Mouse (Mus musculus) kidney, embryonic 16.5 days (tissue): ENCODE data around the gene Ift43. TPM values are rescaled to one million over a fixed set of nuclear protein-coding genes. Genes with fewer than 3 reads are reported as not detected.

Experiments used
- ATAC-seq: fragments of 200-750 bp; cut with Nextera tagmentation; 2 replicates; pipeline ENCODE4 v1.8.0; 2017; ENCODE audit warnings: moderate TSS enrichment; ENCODE audit not compliant: low FRiP score, low TSS enrichment
- H3K27ac ChIP-seq: fragments of 300-500 bp; sonication (generic); 2 replicates; pipeline ENCODE4 v1.5.1; 2014; ENCODE audit warnings: low read length
- H3K27me3 ChIP-seq: fragments of 300-500 bp; sonication (generic); 2 replicates; pipeline ENCODE4 v1.6.1; 2014; ENCODE audit warnings: low read length, control low read depth, mixed read lengths; ENCODE audit not compliant: insufficient read depth
- H3K36me3 ChIP-seq: fragments of 300-500 bp; sonication (generic); 2 replicates; pipeline ENCODE4 v1.6.1; 2014; ENCODE audit warnings: low read length, control low read depth, mixed read lengths; ENCODE audit not compliant: insufficient read depth
- H3K4me1 ChIP-seq: fragments of 300-500 bp; sonication (generic); 2 replicates; pipeline ENCODE4 v1.6.1; 2014; ENCODE audit warnings: low read length, control low read depth, mixed read lengths; ENCODE audit not compliant: insufficient read depth
- H3K4me2 ChIP-seq: fragments of 300-500 bp; sonication (generic); replicated peaks from 2 replicates; pipeline ENCODE4 v1.6.1; 2014; ENCODE audit warnings: low read depth, low read length
- H3K4me3 ChIP-seq: fragments of 300-500 bp; sonication (generic); 2 replicates; pipeline ENCODE4 v1.5.1; 2014; ENCODE audit warnings: mild to moderate bottlenecking, low read length
- H3K9ac ChIP-seq: fragments of 300-500 bp; sonication (generic); replicated peaks from 2 replicates; pipeline ENCODE4 v1.6.1; 2014; ENCODE audit warnings: low read length
- H3K9me3 ChIP-seq: fragments of 300-500 bp; sonication (generic); 2 replicates; pipeline ENCODE4 v1.6.1; 2016; ENCODE audit warnings: low read length, control low read depth
- WGBS: fragments of 180-500 bp; shearing (Covaris S2); extraction: QIAGEN DNeasy Blood & Tissue Kit; methylation state at CpG from one replicate; pipeline ENCODE4 v1.1.7; 2014; 5-methylcytosine and 5-hydroxymethylcytosine counted together
- polyA plus RNA-seq: library from polyadenylated mRNA; unstranded; fragments of >200 nt; fragmentation: Nextera tagmentation; extraction: Ambion mirVana; gene quantifications from 2 replicates; pipeline ENCODE4 v1.2.1, GENCODE M21; 2015

The Ift43 gene
- polyA plus RNA-seq, result 74.7 and 76.7 TPM in 2 replicates

DNA sequence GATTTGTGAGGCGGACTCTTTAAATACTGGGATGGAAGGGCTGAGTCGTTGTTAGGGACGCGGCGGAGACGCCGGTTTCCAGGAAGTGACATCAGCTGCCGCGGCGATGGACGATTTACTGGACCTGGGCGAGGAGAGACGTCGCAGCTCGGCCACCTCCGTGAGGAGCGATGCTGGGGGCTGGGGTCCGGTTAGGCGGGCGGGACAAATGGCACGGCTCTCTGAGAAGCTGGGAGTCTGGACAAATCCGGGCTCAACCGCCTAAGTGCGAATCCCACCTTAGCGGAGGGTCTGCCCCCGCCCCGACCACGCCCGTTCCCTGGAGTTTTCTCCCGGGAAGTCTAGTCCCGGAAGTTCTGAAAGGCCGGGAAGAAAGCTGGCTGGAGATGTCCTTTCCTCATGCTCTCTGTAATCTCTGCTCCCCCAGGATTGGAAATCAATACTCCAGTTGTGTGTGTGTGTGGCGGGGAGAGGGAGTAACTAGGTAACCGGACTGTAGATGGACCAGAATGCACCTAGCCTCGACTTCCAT is at the start of gene Ift43:
Gene Ift43 (plus strand): TSS at position 61 of the 532 bp plus-strand sequence.
- no peak within 1 kb of the TSS for H3K27ac ChIP-seq
- H3K9ac ChIP-seq, result peak within 1 kb of the TSS; percentile 67
- H3K4me3 ChIP-seq, result peak within 1 kb of the TSS; percentile 68
- WGBS, result under 1% methylated on average over 35 of the region's 35 CpGs
- no peaks in the 10 kb centered on the region for H3K9me3 ChIP-seq
- H3K36me3 ChIP-seq, result no peaks in the 10 kb centered on the region
- H3K4me2 ChIP-seq, result peak within 1 kb of the TSS; percentile 59
- peak; percentile 55 for ATAC-seq
- 0 out of 2 replicates have a peak, but pooled peaks cover 4% of the 10 kb centered on the region for H3K27me3 ChIP-seq
- peaks cover 17% of the 10 kb centered on the region for H3K4me1 ChIP-seq

DNA sequence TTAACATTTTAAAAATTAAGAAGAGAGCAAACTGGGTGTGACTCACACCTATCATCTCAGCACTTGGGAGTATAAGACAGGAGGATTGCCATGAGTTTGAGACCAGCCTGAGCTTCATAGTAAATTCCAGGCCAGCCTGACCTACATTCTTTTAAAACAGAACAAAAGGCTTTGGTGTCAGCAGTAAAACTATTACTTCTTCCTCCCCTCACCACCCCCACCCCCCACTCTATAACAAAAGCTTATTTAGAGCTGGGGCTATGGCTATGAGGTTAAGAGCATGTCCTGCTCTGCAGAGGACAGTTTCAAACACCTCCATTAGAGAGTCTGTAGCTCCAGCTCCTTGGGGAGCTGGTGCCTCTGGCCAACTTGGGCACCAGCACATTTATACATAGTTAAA is 46.8 kb upstream of the Ift43 start:
- Histone ChIP-seq H3K36me3 (no peaks in the 10 kb centered on the region), H3K4me3 (no peak overlapping the region), H3K27me3 (no peaks in the 10 kb centered on the region), H3K9me3 (no peaks in the 10 kb centered on the region), H3K27ac (no peak overlapping the region), H3K9ac (no peak overlapping the region), H3K4me1 (peaks cover 24% of the 10 kb centered on the region), H3K4me2 (no peak overlapping the region)
- no peak for ATAC-seq

DNA sequence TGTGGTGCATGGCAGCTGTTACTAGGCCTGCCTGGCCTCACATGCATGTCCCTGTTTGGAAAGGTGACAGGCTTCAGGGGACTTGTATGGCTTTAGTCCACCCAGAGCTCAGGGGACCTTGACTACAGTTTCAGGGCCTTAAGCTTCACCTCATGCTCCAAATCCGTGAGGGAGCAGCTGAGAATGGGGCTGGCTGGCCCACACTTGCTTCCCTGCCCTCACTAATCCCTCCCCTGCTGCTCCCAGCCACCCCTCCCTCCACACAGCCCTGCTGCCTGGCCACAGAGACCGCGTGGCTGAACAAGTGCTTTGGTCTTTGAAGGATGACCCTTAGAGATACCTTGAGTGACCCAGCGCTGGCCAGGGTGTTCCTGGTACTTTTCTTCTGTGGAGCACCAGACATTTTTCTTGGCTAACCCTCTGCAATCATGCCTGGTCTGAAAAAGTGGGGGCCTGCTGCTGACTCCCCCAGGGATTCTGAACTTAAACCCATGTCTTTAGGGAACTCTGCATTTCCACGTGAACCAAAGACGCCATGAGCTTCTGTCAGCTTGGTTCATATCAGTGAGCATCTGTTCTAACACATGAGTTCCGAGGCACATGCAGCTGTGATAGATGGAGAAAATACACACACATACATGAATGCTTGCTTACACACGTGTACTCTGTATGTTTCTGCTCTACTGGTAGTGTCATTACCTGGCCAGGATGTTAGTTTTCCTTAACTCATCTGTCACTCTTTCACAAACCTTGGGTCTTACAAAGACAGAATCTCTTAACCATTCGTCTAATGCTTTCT is 45.8 kb upstream of the Ift43 start:
- Histone ChIP-seq H3K36me3 (no peaks in the 10 kb centered on the region), H3K9ac (no peak overlapping the region), H3K27ac (peak overlapping the region; percentile 58), H3K9me3 (no peaks in the 10 kb centered on the region), H3K4me1 (peaks cover 24% of the 10 kb centered on the region), H3K4me2 (no peak overlapping the region), H3K27me3 (no peaks in the 10 kb centered on the region), H3K4me3 (no peak overlapping the region)
- ATAC-seq, result no peak
- WGBS, result 32% methylated on average over 9 of the region's 9 CpGs

DNA sequence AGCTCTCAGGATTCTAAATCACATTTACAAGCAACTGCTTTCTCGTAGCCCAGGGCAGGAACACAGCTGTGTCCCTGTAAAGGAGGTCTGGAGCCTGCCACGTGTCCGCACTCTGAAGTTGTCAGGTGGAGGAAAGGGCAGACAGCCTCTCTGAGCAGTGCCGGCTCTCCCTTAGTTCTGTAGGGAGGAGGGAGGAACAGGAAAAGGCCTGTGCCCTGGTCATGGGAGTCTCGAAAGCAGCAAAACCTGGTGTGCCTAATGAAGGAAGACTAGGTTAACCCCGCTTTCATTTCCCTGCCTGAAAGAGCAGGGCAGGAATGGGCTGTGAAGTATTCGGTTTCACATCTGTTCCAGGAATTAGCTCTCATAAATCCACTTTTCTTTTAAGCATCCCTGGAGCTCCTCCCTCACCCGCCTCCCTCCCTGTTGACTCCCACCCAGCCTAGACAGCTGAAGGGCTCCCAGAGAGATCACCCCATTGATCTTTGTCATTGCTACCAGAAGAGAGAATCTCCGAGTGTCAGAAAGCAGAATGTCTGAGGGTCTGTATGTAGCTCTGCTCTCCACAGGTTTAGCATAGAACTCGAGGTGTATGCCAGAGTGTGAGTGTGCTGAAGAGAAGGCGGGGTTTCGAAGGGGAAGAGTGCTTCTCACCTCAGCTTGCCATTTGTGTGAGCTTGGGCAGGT is 45.0 kb upstream of the Ift43 start:
- Histone ChIP-seq H3K27ac (peak overlapping the region; percentile 58), H3K4me3 (no peak overlapping the region), H3K4me1 (peaks cover 24% of the 10 kb centered on the region), H3K9ac (no peak overlapping the region), H3K36me3 (no peaks in the 10 kb centered on the region), H3K9me3 (no peaks in the 10 kb centered on the region), H3K27me3 (no peaks in the 10 kb centered on the region), H3K4me2 (no peak overlapping the region; the same call in 1 of the 2 replicates)
- WGBS, result 12% methylated on average over 12 of the region's 12 CpGs
- ATAC-seq, result peak; percentile 95

DNA sequence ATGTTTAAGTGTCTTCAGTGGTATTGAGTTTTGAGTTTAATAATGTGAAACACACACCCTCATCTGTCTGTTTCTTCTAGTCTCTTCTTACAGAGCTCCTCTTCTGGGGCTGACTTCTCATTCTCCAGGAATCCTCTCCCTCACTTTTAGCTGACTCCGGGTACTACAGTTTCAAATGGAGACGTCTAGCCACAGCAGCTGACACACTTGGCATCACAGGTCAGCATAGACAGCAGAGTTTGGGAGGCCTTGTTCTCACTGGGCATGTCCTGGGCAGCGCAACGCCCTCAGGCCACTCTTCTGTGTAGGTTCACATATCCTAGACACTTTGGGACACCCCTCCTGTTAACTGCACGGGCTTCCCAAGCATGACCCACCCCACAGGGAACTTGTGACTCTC is 43.3 kb upstream of the Ift43 start:
- Histone ChIP-seq H3K36me3 (peaks cover 3% of the 10 kb centered on the region), H3K9me3 (peaks cover 9% of the 10 kb centered on the region; the same call in 1 of the 2 replicates), H3K27ac (no peak overlapping the region), H3K4me2 (no peak overlapping the region), H3K9ac (no peak overlapping the region), H3K4me1 (peaks cover 23% of the 10 kb centered on the region), H3K4me3 (no peak overlapping the region), H3K27me3 (no peaks in the 10 kb centered on the region)
- no peak for ATAC-seq
- WGBS, result 58% methylated on average over 5 of the region's 5 CpGs

DNA sequence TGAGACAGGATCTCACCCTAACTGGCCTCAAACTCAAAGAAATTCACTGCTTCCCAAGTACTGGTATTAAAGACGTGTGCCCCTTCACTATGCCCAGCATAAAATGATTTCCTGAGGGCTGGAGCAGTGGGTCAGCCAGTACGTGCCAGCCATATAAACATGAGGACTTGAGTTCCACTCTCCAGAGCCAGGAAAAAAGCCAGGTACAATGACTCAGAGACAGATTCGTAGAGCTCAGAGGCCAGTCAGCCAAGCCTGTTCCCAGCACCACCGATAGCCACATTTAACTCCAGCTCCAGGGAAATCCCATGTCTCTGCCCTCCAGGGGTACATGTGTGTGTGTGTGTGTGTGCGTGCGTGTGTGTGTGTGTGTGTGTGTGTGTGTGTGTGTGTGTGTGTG is 42.6 kb upstream of the Ift43 start:
- H3K4me2 ChIP-seq, result no peak overlapping the region
- H3K4me3 ChIP-seq, result no peak overlapping the region
- ATAC-seq, result no peak
- H3K27ac ChIP-seq, result no peak overlapping the region
- no peaks in the 10 kb centered on the region for H3K27me3 ChIP-seq
- H3K4me1 ChIP-seq, result peaks cover 20% of the 10 kb centered on the region
- peaks cover 3% of the 10 kb centered on the region for H3K36me3 ChIP-seq
- no peak overlapping the region for H3K9ac ChIP-seq
- peaks cover 9% of the 10 kb centered on the region; the same call in 1 of the 2 replicates for H3K9me3 ChIP-seq
- WGBS, result 89% methylated on average over 6 of the region's 6 CpGs

DNA sequence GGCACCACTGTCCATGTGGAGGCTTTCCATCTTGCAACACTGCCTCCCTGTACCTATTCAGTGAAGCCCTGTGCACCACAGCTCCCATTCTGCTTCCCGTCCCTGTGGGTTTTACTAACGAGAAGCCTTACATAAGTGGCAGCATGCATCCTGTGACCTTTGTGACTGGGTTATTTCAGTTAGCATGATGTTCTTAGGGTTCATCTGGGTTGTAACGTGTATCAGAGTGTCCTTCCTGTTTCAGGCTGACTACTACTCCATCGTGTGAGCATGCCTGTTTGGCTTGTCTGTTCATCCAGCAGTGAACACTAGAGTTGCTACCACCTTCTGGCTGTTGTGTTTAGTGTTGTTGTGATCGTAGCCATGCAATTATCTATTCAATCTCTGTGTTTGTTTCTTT is 36.2 kb upstream of the Ift43 start:
- no peak overlapping the region for H3K27ac ChIP-seq
- H3K4me1 ChIP-seq, result peaks cover 5% of the 10 kb centered on the region; the same call in 1 of the 2 replicates
- ATAC-seq, result no peak
- 83% methylated on average over 5 of the region's 5 CpGs for WGBS
- no peak overlapping the region for H3K4me2 ChIP-seq
- H3K4me3 ChIP-seq, result no peak overlapping the region
- H3K9me3 ChIP-seq, result peaks cover 9% of the 10 kb centered on the region; the same call in 1 of the 2 replicates
- H3K27me3 ChIP-seq, result no peaks in the 10 kb centered on the region
- no peak overlapping the region for H3K9ac ChIP-seq
- peaks cover 3% of the 10 kb centered on the region for H3K36me3 ChIP-seq

DNA sequence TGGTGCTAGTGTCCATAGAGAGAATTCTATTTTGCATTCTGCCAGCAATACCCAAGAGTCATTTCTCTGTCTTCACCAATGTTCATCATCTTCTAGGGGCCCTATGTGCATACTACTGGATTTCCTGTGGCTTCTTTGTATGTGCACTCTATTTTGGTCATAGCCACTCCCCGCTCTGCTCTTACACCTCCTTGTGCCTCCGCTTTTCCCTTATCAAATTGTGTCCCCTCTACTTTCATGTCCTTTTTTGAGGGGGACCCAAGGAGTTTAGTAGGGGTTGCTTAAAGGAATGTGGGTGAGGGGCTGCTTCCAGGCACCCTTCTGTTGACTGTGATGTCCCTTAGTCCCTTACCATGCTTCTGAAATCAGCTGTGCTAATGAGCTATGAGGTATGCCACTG is 35.6 kb upstream of the Ift43 start:
- Histone ChIP-seq H3K27ac (no peak overlapping the region), H3K9me3 (peaks cover 9% of the 10 kb centered on the region; the same call in 1 of the 2 replicates), H3K4me3 (no peak overlapping the region), H3K4me2 (no peak overlapping the region), H3K36me3 (peaks cover 3% of the 10 kb centered on the region), H3K4me1 (peaks cover 5% of the 10 kb centered on the region; the same call in 1 of the 2 replicates), H3K9ac (no peak overlapping the region), H3K27me3 (no peaks in the 10 kb centered on the region)
- ATAC-seq, result no peak
- WGBS, result 98% methylated on average over 2 of the region's 2 CpGs

DNA sequence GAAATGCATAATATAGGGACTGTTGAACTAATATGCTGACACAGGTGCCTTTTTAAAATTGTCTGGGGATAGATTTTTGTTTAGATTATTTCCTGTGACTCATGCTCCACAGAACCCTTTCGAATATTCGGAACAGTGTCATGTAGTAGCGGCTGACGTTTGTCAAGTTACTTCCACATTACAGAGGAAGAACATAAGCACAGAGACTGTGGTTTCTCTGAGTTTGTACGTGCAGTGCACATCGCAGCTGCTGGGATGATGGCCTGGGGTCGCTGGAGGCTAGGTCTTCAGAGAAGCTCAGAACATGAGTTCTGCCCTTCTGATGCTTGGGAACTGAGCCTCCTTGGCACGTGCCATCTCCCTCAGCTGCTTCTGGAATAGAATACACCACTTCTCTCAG is 35.0 kb upstream of the Ift43 start:
- Histone ChIP-seq H3K9ac (no peak overlapping the region), H3K4me3 (no peak overlapping the region), H3K27me3 (no peaks in the 10 kb centered on the region), H3K4me1 (peaks cover 5% of the 10 kb centered on the region; the same call in 1 of the 2 replicates), H3K36me3 (peaks cover 3% of the 10 kb centered on the region), H3K4me2 (no peak overlapping the region), H3K27ac (no peak overlapping the region), H3K9me3 (peaks cover 9% of the 10 kb centered on the region; the same call in 1 of the 2 replicates)
- WGBS, result 77% methylated on average over 8 of the region's 8 CpGs
- ATAC-seq, result no peak
